Mouse (Mus musculus) embryonic facial prominence, embryonic 14.5 days (tissue): Measurements from ENCODE around the gene Olfr859. TPM values are rescaled to one million over a fixed set of nuclear protein-coding genes. Genes with fewer than 3 reads are reported as not detected.
"Not testable (repeated sequence)": the region's sequence is repeated elsewhere in the genome, so short reads cannot be mapped to it uniquely, and the experiment has no call there.

Source experiments
- ATAC-seq: fragments of 200-750 bp; cut with Nextera tagmentation; 2 replicates; pipeline ENCODE4 v1.8.0; 2017; ENCODE audit warnings: low read depth, moderate number of reproducible peaks, moderate TSS enrichment
- DNase-seq: peaks from one replicate; pipeline ENCODE4 v3.0.0-alpha.2; 2015; ENCODE audit warnings: low spot score
- H3K27ac ChIP-seq: fragments of 300-500 bp; sonication (generic); replicated peaks from 2 replicates; pipeline ENCODE4 v1.5.1; 2014; ENCODE audit warnings: low read depth, mild to moderate bottlenecking, low read length, moderate library complexity
- H3K27me3 ChIP-seq: fragments of 300-500 bp; sonication (generic); replicated peaks from 2 replicates; pipeline ENCODE4 v1.6.1; 2014; ENCODE audit warnings: low read length; ENCODE audit not compliant: control insufficient read depth, insufficient read depth
- H3K36me3 ChIP-seq: fragments of 300-500 bp; sonication (generic); 2 replicates; pipeline ENCODE4 v1.6.1; 2014; ENCODE audit warnings: low read length, mixed read lengths; ENCODE audit not compliant: control insufficient read depth, insufficient read depth
- H3K4me1 ChIP-seq: fragments of 300-500 bp; sonication (generic); 2 replicates; pipeline ENCODE4 v1.6.1; 2014; ENCODE audit warnings: antibody characterized with exemption, low read length; ENCODE audit not compliant: control insufficient read depth, insufficient read depth
- H3K4me2 ChIP-seq: fragments of 300-500 bp; sonication (generic); 2 replicates; pipeline ENCODE4 v1.6.1; 2014; ENCODE audit warnings: low read depth, mild to moderate bottlenecking, low read length, moderate library complexity, mixed read lengths
- H3K4me3 ChIP-seq: fragments of 300-500 bp; sonication (generic); 2 replicates; pipeline ENCODE4 v1.5.1; 2014; ENCODE audit warnings: low read depth, mild to moderate bottlenecking, low read length
- H3K9ac ChIP-seq: fragments of 300-500 bp; sonication (generic); 2 replicates; pipeline ENCODE4 v1.6.1; 2014; ENCODE audit warnings: low read depth, mild to moderate bottlenecking, low read length, moderate library complexity, mixed read lengths
- H3K9me3 ChIP-seq: fragments of 300-500 bp; sonication (generic); 2 replicates; pipeline ENCODE4 v1.6.1; 2016; ENCODE audit warnings: low read length; ENCODE audit not compliant: control insufficient read depth
- WGBS: fragments of 180-500 bp; shearing (Covaris S2); extraction: QIAGEN DNeasy Blood & Tissue Kit; methylation state at CpG from one replicate; pipeline ENCODE4 v1.1.7; 2014; 5-methylcytosine and 5-hydroxymethylcytosine counted together
- polyA plus RNA-seq: library from polyadenylated mRNA; unstranded; fragments of >200 nt; fragmentation: Nextera tagmentation; extraction: Ambion mirVana; gene quantifications from 2 replicates; pipeline ENCODE4 v1.2.1, GENCODE M21; 2014

Olfr859 gene
- polyA plus RNA-seq = 0.04 and 0.08 TPM in 2 replicates

DNA sequence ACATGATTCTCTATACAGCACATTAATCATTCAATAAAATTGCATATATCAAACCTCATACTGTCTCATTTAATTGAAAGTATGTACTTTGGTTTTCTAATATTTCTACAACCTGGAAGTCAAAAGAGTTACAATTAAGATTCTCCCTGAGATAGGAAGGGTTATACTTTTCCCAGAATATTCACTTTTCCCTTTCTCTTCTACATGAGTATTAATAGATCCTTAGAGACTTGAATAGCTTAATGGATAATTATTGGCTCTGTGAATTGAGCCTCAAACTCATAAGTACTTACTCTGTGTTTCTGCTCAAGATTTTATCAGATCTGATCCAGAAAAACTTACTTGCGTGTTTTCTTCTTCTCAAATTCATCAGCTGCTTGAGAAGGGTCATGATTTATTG is at the start of gene Olfr859:
TSS of gene Olfr859 (plus strand) at position 301 of the 400 bp plus-strand sequence.
- DNase-seq, H3K27me3 ChIP-seq, ATAC-seq, H3K4me2 ChIP-seq, H3K27ac ChIP-seq, H3K9ac ChIP-seq, H3K9me3 ChIP-seq, H3K4me1 ChIP-seq, H3K4me3 ChIP-seq, H3K36me3 ChIP-seq: not testable (repeated sequence)
- 74% methylated on average over 1 of the region's 1 CpGs for WGBS

DNA sequence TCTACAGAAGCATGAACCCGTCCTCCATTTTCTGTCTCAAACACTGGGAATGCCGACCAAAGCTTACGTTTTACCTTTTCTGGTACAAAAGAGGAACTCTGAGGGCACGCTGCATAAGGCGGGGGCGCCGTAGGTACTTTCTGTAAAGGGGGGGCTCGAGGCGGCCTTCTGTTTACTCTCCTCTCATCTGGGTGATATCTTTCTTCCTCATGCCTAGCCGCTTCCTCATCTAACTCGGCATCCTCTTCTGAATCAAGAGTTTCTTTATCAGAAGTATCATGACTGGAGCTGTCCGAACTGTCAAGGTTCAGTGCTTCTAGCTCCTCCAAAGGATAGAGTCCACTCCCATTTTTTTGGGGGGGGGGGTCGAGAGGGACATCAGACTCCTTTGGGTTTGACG is 35.6 kb upstream of the Olfr859 start:
- no peak overlapping the region for H3K4me3 ChIP-seq
- no peak for DNase-seq
- no peaks in the 10 kb centered on the region for H3K36me3 ChIP-seq
- 84% methylated on average over 14 of the region's 14 CpGs for WGBS
- H3K27ac ChIP-seq = no peak overlapping the region
- H3K9me3 ChIP-seq = peaks cover 21% of the 10 kb centered on the region; the same call in 1 of the 2 replicates
- H3K4me2 ChIP-seq = no peak overlapping the region
- H3K4me1 ChIP-seq = no peaks in the 10 kb centered on the region
- H3K9ac ChIP-seq = no peak overlapping the region
- ATAC-seq = no peak
- no peaks in the 10 kb centered on the region for H3K27me3 ChIP-seq

DNA sequence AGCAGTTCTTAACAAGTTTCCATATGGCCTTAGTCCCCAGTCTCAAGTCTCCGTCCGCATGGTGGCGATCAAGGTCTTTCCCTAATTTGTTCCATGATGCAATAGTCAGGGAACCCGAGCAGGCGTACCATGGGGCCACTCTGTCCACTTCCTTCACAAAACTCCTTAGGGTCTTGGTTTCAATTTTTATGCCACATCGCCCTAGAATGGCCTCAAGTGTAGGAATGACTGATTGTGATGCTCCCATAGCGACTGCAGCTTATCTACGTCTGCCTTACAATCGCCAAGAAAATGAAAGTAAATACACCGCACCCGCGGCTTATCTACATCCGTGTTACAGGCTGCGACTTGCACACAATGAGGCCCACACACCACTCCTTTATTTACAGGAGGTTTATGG is 35.0 kb upstream of the Olfr859 start:
- no peak for DNase-seq
- Histone ChIP-seq H3K4me3 (no peak overlapping the region), H3K27me3 (no peaks in the 10 kb centered on the region), H3K9me3 (peaks cover 15% of the 10 kb centered on the region; the same call in 1 of the 2 replicates), H3K9ac (no peak overlapping the region), H3K36me3 (no peaks in the 10 kb centered on the region), H3K27ac (no peak overlapping the region), H3K4me2 (no peak overlapping the region), H3K4me1 (no peaks in the 10 kb centered on the region)
- WGBS = 91% methylated on average over 14 of the region's 14 CpGs
- ATAC-seq = no peak

DNA sequence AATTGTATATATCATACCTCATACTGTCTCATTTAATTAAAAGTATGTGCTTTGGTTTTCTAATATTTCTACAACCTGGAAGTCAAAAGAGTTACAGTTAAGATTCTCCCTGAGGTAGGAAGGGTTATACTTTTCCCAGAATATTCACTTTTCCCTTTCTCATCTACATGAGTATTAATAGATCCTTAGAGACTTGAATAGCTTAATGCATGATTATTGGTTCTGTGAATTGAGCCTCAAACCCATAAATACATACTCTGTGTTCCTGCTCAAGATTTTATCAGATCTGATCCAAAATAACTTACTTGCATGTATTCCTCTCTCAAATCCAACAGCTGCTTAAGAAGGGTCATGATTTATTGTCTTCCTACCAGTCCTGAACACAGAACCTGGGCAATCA is 24.7 kb upstream of the Olfr859 start, which contains the start of gene Olfr58:
TSS of gene Olfr58 (plus strand) at position 301 of the 400 bp plus-strand sequence.
- DNase-seq (no peak), ATAC-seq (no peak)
- Histone ChIP-seq H3K9ac (no peak within 1 kb of the TSS), H3K4me1 (no peaks in the 10 kb centered on the region), H3K27ac (no peak within 1 kb of the TSS), H3K27me3 (no peaks in the 10 kb centered on the region), H3K9me3 (0 out of 2 replicates have a peak, but pooled peaks cover 2% of the 10 kb centered on the region), H3K36me3 (no peaks in the 10 kb centered on the region), H3K4me3 (no peak within 1 kb of the TSS), H3K4me2 (no peak within 1 kb of the TSS)

DNA sequence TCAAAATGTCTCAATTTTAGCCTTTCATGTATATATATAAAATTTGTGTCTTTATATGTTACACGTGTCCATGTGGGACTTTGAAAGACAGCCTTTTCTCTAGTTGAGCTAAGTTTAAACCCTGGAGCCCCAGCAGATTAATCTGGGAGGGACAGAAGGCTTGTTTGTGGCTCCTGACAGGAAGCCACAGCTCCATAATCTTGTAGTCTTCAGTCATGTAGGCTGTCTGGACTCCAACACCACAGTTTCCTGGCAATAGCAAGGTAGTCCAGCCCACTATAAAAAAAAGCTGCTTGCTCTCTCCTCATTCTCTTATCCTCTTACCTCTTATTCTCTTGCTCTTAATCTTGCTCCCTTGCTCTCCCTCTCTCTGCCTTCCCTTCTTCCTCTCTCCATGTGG is 1.7 kb upstream of the Olfr859 start:
- Histone ChIP-seq H3K27me3 (no peaks in the 10 kb centered on the region), H3K4me2 (no peak overlapping the region), H3K4me3 (no peak overlapping the region), H3K36me3 (no peaks in the 10 kb centered on the region), H3K9me3 (0 out of 2 replicates have a peak, but pooled peaks cover 4% of the 10 kb centered on the region), H3K4me1 (no peaks in the 10 kb centered on the region), H3K9ac (no peak overlapping the region), H3K27ac (no peak overlapping the region)
- no peak for ATAC-seq
- WGBS = 65% methylated on average over 1 of the region's 1 CpGs
- DNase-seq = no peak

DNA sequence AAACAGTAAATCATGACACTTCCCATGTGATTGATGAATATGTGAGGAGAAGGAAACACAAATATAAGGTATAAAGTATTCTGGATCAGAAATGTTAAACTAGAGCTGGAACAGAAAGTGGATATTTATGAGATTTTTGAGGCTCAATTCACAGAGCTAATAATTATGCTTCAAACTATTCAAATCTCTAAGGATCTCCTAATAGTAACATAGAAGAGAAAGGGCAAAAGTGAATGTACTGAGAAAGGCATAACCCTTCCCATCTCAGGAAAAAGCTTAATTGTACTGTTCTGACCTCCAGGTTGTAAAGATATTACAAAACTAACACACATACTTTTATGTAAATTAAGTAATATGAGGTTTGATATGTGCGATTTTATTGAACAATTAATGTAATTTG is 44.9 kb downstream of the Olfr859 start, which contains the start of gene Olfr860:
TSS of gene Olfr860 (minus strand) at position 101 of the 400 bp plus-strand sequence.
- Histone ChIP-seq H3K4me2 (no peak within 1 kb of the TSS), H3K4me1 (no peaks in the 10 kb centered on the region), H3K9ac (no peak within 1 kb of the TSS), H3K27ac (no peak within 1 kb of the TSS), H3K9me3 (no peaks in the 10 kb centered on the region), H3K36me3 (no peaks in the 10 kb centered on the region), H3K27me3 (no peaks in the 10 kb centered on the region), H3K4me3 (no peak within 1 kb of the TSS)
- ATAC-seq (no peak), DNase-seq (no peak)
- 80% methylated on average over 1 of the region's 1 CpGs for WGBS

Other genes starting within 250 kb of the Olfr859 start
- gene Olfr854, start 237.5 kb upstream of the Olfr859 start, polyA plus RNA-seq = not detected in 2 replicates
- gene Olfr855, start 222.3 kb upstream of the Olfr859 start, polyA plus RNA-seq = not detected in 2 replicates
- 19.2 and 22.1 TPM in 2 replicates for gene Zfp317, start 182.8 kb upstream of the Olfr859 start, polyA plus RNA-seq
- 0.40 TPM in 1 of 2 replicates, not detected in the other for gene Olfr857, start 95.5 kb upstream of the Olfr859 start, polyA plus RNA-seq
- gene Olfr58, start 24.6 kb upstream of the Olfr859 start, polyA plus RNA-seq = not detected in 2 replicates
- not detected in 2 replicates for gene Olfr860, start 44.8 kb downstream of the Olfr859 start, polyA plus RNA-seq
- 0.17 TPM in 1 of 2 replicates, not detected in the other for gene Olfr862, start 83.1 kb downstream of the Olfr859 start, polyA plus RNA-seq
- 0.18 and 0.35 TPM in 2 replicates for gene Olfr77, start 112.0 kb downstream of the Olfr859 start, polyA plus RNA-seq
- gene Olfr866, start 223.1 kb downstream of the Olfr859 start, polyA plus RNA-seq = not detected in 2 replicates